Mouse (Mus musculus) sigmoid colon, adult 10 weeks (tissue): ENCODE measurements around the gene Methig1. TPM values are rescaled to one million over a fixed set of nuclear protein-coding genes. Genes with fewer than 3 reads are reported as not detected.

Experiments used
- polyA plus RNA-seq: library from polyadenylated mRNA; stranded (reverse); fragments of 350-450 nt; fragmentation: Illumina TruSeq; extraction: RNeasy Lipid Tissue Mini Kit (QIAGEN cat#74804); gene quantifications from one replicate; pipeline ENCODE4 v1.2.3, GENCODE M21; 2014; ENCODE audit warnings: low read depth, low replicate concordance

Gene Methig1
- polyA plus RNA-seq: 2.1 TPM

DNA sequence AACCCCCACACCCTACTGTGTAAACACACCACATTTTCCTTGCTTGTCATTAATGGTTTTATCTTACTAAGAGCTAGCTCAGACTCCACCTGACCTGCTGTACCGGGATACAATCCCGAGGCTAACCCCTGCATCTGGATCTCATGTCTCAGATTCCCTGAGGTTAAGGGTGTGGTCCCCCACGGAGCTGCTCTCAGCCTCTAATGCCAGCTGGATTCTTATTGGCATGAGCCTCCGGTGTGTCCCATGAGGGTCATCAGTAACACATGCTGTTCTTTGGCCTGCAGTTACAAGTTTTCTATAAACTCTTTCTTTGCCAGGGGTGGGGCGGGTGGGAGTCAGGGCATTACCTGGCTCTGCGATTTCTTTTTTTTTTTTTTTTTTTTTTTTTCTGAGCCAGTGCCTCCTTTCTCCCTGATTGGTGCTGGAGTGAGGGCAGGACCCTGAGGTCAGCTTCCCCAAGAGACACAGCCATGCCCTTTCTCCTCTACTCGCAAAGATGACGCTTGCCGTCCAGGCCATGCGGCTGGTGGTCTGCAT lies at the start of gene Methig1, which contains the start of gene Mettl7a2:
TSS of gene Methig1 (plus strand) at position 439 of the 540 bp plus-strand sequence.
TSS of gene Mettl7a2 (plus strand) at position 490 of the 540 bp plus-strand sequence.

DNA sequence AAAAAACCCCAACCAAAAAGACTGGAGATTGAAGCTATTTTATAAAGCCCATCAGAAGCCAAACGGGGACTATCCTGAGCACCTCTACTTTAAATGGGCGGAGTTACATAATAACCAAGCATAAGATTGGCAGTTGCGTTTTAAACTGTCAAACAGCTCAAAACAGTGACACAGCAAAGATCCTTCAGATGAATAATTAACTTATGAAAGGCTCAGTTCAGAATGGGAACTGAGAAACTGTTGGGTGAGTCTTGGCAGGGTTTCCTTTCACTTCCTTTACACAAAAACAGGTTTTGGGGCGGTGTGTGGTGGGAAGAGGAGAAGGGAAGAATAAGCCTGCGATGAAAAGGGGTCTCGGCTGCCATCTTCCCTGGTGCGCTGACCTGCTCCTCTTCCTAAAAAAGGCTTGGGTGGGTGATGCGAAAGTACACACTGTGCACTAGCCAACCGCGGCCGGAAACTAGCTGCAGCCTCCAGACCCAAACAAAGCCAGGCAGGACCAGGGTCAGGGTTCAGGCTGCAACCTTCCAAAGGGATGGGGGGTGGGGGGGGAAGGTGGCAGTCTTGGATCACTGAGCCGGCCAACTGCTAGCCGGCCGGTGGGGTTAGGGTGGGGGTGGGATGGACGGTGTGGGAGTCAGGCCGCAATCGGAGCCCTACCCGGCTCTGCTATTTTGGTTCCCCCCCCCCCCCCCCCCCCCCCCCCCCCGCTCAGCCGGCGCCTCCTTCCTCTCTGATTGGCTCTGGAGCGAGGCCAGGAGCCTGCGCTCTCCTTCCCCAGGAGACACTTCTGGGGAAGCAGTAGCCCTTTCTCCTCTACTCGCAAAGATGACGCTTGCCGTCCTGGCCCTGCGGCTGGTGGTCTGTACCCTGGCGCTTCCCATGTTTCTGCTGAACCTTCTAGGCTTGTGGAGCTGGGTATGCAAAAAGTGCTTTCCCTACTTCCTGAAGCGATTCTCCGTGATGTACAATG lies 48.6 kb upstream of the Methig1 start, which contains the start of gene Mettl7a1:
TSS of gene Mettl7a1 (plus strand) at position 122 of the 973 bp plus-strand sequence.

DNA sequence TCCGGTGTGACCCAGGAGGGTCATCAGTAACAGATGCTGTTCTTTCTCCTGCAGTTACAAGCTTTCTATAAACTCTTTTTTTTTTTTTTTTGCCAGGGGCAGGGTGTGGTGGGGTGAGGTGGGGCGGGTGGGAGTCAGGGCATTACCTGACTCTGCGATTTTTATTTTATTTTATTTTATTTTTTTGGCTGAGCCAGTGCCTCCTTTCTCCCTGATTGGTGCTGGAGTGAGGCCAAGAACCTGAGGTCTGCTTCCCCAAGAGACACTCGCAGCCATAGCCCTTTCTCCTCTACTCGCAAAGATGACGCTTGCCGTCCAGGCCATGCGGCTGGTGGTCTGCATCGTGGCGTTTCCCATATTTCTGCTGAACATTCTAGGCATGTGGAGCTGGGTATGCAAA lies 18.3 kb upstream of the Methig1 start, which contains the start of gene Mettl7a3:
TSS of gene Mettl7a3 (plus strand) at position 301 of the 400 bp plus-strand sequence.

DNA sequence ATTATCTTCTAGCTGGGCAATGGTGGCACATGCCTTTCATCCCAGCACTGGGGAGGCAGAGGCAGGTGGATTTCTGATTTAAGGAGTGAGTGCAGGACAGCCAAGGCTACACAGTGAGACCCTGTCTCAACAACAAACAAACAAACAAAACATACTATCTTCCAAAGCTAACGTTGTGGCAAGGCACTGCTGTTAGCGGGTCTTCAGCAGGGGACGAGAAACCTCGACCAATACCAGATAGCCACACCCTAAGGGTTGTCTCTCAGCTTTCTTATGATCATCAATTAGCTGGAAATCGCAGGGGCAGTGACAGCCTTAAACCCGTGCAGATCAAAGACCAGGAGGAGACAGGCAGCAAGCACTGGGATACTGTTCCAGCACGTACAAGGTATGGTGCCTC lies 11.3 kb downstream of the Methig1 start, which contains the start of gene Higd1c:
TSS of gene Higd1c (plus strand) at position 301 of the 400 bp plus-strand sequence.

DNA sequence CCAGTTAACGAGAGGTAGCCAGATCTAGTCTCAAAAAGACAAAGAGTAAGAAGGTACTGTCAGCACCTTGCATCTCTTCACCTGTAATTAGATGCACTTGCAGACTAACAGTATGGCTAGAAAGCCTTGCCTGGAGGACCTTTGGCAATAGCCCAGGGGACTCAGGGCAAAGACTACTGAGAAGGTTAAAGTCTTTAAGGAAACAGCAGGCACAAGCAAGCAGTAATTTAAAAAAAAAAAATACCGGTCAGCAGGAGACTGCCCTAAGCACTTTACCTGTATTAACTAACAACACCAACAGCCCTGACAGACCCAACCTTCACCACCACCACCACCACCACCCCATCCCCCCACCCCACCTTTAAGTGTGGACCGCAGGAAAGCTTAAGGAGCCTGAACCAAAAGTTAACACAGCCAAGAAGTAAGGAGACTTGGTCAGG lies 68.8 kb downstream of the Methig1 start, which contains the start of gene Gm5475:
TSS of gene Gm5475 (plus strand) at position 390 of the 440 bp plus-strand sequence.

DNA sequence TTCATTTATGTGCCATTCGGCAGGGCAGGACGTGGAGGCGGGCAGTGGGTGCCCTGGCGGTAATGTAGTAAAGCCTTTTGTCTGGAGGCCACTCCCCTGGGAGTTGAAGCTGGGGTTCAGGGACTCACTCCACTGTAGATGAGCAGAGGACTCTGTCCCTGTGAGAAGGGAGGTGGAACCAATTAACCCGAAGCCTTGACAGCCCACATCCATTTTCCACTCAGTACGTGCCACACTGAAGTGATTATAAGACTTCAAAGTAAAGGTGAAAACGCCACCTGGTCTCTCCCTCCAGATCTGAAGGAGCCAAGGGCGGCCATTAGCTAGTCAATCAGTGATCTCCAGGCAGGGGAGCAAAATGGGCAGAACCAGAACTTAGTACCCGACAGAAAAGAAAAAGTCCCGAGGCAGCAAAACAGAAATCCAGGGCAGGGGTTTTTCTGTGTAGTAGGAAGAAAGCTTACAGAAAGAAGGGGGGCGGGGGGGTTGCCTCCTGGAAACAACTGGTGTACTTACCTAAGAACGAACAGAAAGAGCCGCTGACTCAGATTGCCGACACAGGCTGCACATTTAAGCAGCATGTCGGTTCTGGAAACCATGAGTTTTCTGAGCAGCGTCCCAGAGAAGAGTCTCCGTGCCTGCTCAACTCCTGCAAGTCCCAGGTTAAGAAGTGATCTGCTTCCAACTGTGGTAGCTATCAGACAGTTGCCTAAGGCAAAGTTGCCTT lies 71.6 kb downstream of the Methig1 start, which contains the start of gene Slc11a2:
TSS of gene Slc11a2 (minus strand) at position 677 of the 727 bp plus-strand sequence.

Other genes starting within 250 kb of the Methig1 start
- 89.0 TPM for gene Atf1, start 125.3 kb upstream of the Methig1 start, polyA plus RNA-seq
- gene Tmprss12, start 72.3 kb upstream of the Methig1 start, polyA plus RNA-seq: 0.88 TPM
- 253 TPM for gene Mettl7a1, start 49.0 kb upstream of the Methig1 start, polyA plus RNA-seq
- gene Mettl7a3, start 18.2 kb upstream of the Methig1 start, polyA plus RNA-seq: 3.3 TPM
- 33.1 TPM for gene Mettl7a2, start 51 bp downstream of the Methig1 start, polyA plus RNA-seq
- gene Higd1c, start 11.4 kb downstream of the Methig1 start, polyA plus RNA-seq: not detected
- gene Gm5475, start 69.0 kb downstream of the Methig1 start, polyA plus RNA-seq: not detected
- 10.1 TPM for gene Slc11a2, start 71.9 kb downstream of the Methig1 start, polyA plus RNA-seq
- 18.0 TPM for gene Letmd1, start 115.9 kb downstream of the Methig1 start, polyA plus RNA-seq
- 1.7 TPM for gene Csrnp2, start 142.3 kb downstream of the Methig1 start, polyA plus RNA-seq
- 6.2 TPM for gene Tfcp2, start 198.9 kb downstream of the Methig1 start, polyA plus RNA-seq
- 2.3 TPM for gene Pou6f1, start 246.8 kb downstream of the Methig1 start, polyA plus RNA-seq